Mouse (Mus musculus): ENCODE results near the gene Ccl20.

Ccl20 gene

GRCm38 (mm10) chr1:83116447-83117137, at the start of gene Ccl20:
Gene Ccl20, plus strand, starts transcription at chr1:83116766.
- DNase-seq (ENCODE audit: low read depth) = no peak

- no peak for DNase-seq (ENCODE audit: low read depth)
Measured at GRCm38 (mm10) chr1:83067205-83067604, 49.4 kb upstream of the Ccl20 start.

GRCm38 (mm10) chr1:83075526-83076189, 40.9 kb upstream of the Ccl20 start:
- no peak for DNase-seq (ENCODE audit: low read depth)

- DNase-seq (ENCODE audit: low read depth) = peak; percentile 70
Measured at GRCm38 (mm10) chr1:83076190-83076917, 40.2 kb upstream of the Ccl20 start.

GRCm38 (mm10) chr1:83077016-83077415, 39.5 kb upstream of the Ccl20 start:
- no peak for DNase-seq (ENCODE audit: low read depth)

- DNase-seq (ENCODE audit: low read depth) = no peak
Measured at GRCm38 (mm10) chr1:83084790-83085189, 31.8 kb upstream of the Ccl20 start.

- no peak for DNase-seq (ENCODE audit: low read depth)
Measured at GRCm38 (mm10) chr1:83091268-83091667, 25.3 kb upstream of the Ccl20 start.

- no peak for DNase-seq (ENCODE audit: low read depth)
Measured at GRCm38 (mm10) chr1:83096935-83097334, 19.6 kb upstream of the Ccl20 start.

GRCm38 (mm10) chr1:83099160-83099559, 17.4 kb upstream of the Ccl20 start:
- no peak for DNase-seq (ENCODE audit: low read depth)

- no peak for DNase-seq (ENCODE audit: low read depth)
Measured at GRCm38 (mm10) chr1:83099580-83100137, 16.9 kb upstream of the Ccl20 start.

- DNase-seq (ENCODE audit: low read depth) = no peak
Measured at GRCm38 (mm10) chr1:83101891-83102290, 14.7 kb upstream of the Ccl20 start.

GRCm38 (mm10) chr1:83105464-83105863, 11.1 kb upstream of the Ccl20 start:
- no peak for DNase-seq (ENCODE audit: low read depth)

- no peak for DNase-seq (ENCODE audit: low read depth)
Measured at GRCm38 (mm10) chr1:83107410-83107978, 9.1 kb upstream of the Ccl20 start.

- no peak for DNase-seq (ENCODE audit: low read depth)
Measured at GRCm38 (mm10) chr1:83110992-83111391, 5.6 kb upstream of the Ccl20 start.

GRCm38 (mm10) chr1:83111726-83112125, 4.8 kb upstream of the Ccl20 start:
- DNase-seq (ENCODE audit: low read depth) = no peak

GRCm38 (mm10) chr1:83117217-83117616, 651 bp downstream of the Ccl20 start:
- DNase-seq (ENCODE audit: low read depth) = no peak

- no peak for DNase-seq (ENCODE audit: low read depth)
Measured at GRCm38 (mm10) chr1:83117661-83118060, 1.1 kb downstream of the Ccl20 start.

GRCm38 (mm10) chr1:83119903-83120302, 3.3 kb downstream of the Ccl20 start:
- DNase-seq (ENCODE audit: low read depth) = no peak

GRCm38 (mm10) chr1:83120312-83120711, 3.7 kb downstream of the Ccl20 start:
- no peak for DNase-seq (ENCODE audit: low read depth)

- no peak for DNase-seq (ENCODE audit: low read depth)
Measured at GRCm38 (mm10) chr1:83123201-83123600, 6.6 kb downstream of the Ccl20 start.

- no peak for DNase-seq (ENCODE audit: low read depth)
Measured at GRCm38 (mm10) chr1:83135829-83136228, 19.3 kb downstream of the Ccl20 start.

GRCm38 (mm10) chr1:83137847-83138246, 21.3 kb downstream of the Ccl20 start:
- no peak for DNase-seq (ENCODE audit: low read depth)

All from naive thymus-derived CD4-positive, alpha-beta T cell, adult 2 months (primary cell).